Mouse (Mus musculus): ENCODE results near the gene Map3k20. TPM values are rescaled to one million over a fixed set of nuclear protein-coding genes. Genes with fewer than 3 reads are reported as not detected.

Map3k20 gene
- polyA plus RNA-seq, 1 experiment, result 6.9 TPM

GRCm38 (mm10) chr2:72311486-72311885, 26.0 kb downstream of the Map3k20 start:
- TF ChIP-seq POLR2A (IDR thresholded peaks at IDR 0.05; ENCODE audit: borderline replicate concordance, insufficient read depth, low read length) (no peak), CTCF (IDR thresholded peaks at IDR 0.05; ENCODE audit: borderline replicate concordance, insufficient read depth, low read depth, low read length) (no peak)
- H3K4me1 ChIP-seq (ENCODE audit: control insufficient read depth, insufficient read depth, low read length), result no peaks in the 10 kb centered on the region; the same call in 1 of the 2 replicates
- no peak overlapping the region for H3K4me3 ChIP-seq (replicated peaks; ENCODE audit: insufficient read depth, low read depth, low read length)
- WGBS, result 84% methylated on average over 8 of the region's 8 CpGs
- DNase-seq, result no peak
- H3K27ac ChIP-seq (ENCODE audit: insufficient read depth, low read length), result no peak overlapping the region
- no peaks in the 10 kb centered on the region for H3K27me3 ChIP-seq (ENCODE audit: control insufficient read depth, insufficient read depth, low read length)

DNA sequence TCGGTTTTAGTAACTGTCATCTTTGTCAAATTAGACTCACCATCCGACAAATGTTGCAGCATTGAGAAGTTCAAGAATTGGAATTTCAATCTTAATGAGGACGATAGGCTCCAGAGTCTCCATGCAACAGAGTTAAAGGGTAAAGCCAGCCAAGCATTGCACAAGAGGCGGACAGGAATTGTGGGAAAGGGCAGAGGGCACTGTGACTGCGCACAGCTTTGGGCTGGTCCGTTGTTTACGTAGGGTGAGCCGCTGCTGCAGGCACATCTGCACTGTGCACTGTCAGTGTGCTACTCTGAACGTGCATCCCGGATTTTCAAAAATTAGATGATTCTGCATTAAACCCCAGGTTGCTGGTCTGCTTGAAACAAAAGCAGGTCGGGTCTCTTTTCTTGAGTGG, 27.9 kb downstream of the Map3k20 start:
- no peak for DNase-seq
- H3K27me3 ChIP-seq (ENCODE audit: control insufficient read depth, insufficient read depth, low read length), result no peaks in the 10 kb centered on the region
- 83% methylated on average over 11 of the region's 11 CpGs for WGBS
- no peak for TF ChIP-seq POLR2A (IDR thresholded peaks at IDR 0.05; ENCODE audit: borderline replicate concordance, insufficient read depth, low read length)
- TF ChIP-seq CTCF (IDR thresholded peaks at IDR 0.05; ENCODE audit: borderline replicate concordance, insufficient read depth, low read depth, low read length), result no peak
- H3K4me3 ChIP-seq (replicated peaks; ENCODE audit: insufficient read depth, low read depth, low read length), result no peak overlapping the region
- no peak overlapping the region for H3K27ac ChIP-seq (ENCODE audit: insufficient read depth, low read length)
- no peaks in the 10 kb centered on the region; the same call in 1 of the 2 replicates for H3K4me1 ChIP-seq (ENCODE audit: control insufficient read depth, insufficient read depth, low read length)

DNA sequence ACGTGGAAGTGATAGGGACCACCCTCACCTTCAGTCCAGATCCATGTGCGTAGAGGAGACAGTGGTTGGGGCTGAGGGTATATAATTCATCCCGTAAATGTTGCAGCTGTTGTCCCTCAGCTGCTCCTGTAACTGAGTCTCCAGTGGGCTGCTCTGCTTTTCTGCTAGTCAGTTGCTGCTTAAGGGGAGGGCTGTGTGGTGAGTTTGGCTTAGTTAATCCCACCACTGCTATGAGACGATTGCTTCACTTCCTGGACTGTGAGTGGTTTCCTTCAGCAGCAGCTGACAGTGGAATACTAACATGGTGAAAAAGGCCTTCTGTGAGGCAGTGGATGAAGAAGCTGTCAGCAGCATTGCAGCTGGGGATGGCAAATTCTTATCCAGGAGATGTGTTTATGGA, 33.0 kb downstream of the Map3k20 start:
- Histone ChIP-seq H3K4me3 (replicated peaks; ENCODE audit: insufficient read depth, low read depth, low read length) (no peak overlapping the region), H3K4me1 (ENCODE audit: control insufficient read depth, insufficient read depth, low read length) (no peaks in the 10 kb centered on the region), H3K27me3 (ENCODE audit: control insufficient read depth, insufficient read depth, low read length) (no peaks in the 10 kb centered on the region), H3K27ac (ENCODE audit: insufficient read depth, low read length) (no peak overlapping the region)
- DNase-seq, result no peak
- WGBS, result 75% methylated on average over 4 of the region's 4 CpGs
- TF ChIP-seq CTCF (IDR thresholded peaks at IDR 0.05; ENCODE audit: borderline replicate concordance, insufficient read depth, low read depth, low read length) (no peak), POLR2A (IDR thresholded peaks at IDR 0.05; ENCODE audit: borderline replicate concordance, insufficient read depth, low read length) (no peak)

DNA sequence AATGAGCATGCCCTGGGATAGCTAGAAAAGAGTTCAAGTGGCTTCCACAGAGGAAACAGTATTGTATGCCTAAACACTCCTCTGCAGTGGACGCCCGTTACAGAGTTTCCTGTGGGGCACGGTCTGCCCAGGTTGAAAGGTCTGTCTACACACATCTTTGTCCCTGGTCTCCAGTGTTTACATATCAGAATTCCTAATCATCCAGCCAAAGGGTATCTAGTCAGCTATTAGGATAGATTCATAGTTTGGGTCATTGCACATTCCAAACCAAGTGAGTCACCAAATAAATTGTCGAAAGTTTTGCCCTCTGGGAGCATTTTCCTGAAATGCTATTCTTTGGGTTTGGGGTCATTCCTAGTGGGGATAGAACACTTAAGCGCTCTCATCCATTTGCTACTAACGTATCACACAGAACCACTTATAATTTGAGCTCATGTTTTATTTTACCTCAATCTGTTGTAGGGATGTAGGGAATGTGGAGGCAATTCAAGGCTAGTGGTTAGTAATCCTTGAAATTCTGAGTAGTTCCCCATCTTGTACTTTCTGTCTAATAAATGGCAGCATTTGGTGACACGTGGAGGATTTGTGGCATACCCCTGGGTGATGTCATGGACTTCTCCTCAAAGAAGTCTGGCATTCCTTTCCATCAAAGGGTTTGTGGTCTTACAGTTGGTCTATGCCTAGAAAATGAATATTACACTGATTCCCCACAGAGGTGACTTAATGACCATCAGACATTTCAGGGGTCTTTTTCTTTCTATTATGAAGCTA, 33.8 kb downstream of the Map3k20 start:
- no peaks in the 10 kb centered on the region for H3K27me3 ChIP-seq (ENCODE audit: control insufficient read depth, insufficient read depth, low read length)
- no peaks in the 10 kb centered on the region for H3K4me1 ChIP-seq (ENCODE audit: control insufficient read depth, insufficient read depth, low read length)
- WGBS, result 86% methylated on average over 7 of the region's 7 CpGs
- no peak overlapping the region for H3K27ac ChIP-seq (ENCODE audit: insufficient read depth, low read length)
- H3K4me3 ChIP-seq (replicated peaks; ENCODE audit: insufficient read depth, low read depth, low read length), result no peak overlapping the region
- no peak for DNase-seq
- no peak for TF ChIP-seq POLR2A (IDR thresholded peaks at IDR 0.05; ENCODE audit: borderline replicate concordance, insufficient read depth, low read length)
- no peak for TF ChIP-seq CTCF (IDR thresholded peaks at IDR 0.05; ENCODE audit: borderline replicate concordance, insufficient read depth, low read depth, low read length)

GRCm38 (mm10) chr2:72320661-72321060, 35.2 kb downstream of the Map3k20 start:
- no peaks in the 10 kb centered on the region for H3K4me1 ChIP-seq (ENCODE audit: control insufficient read depth, insufficient read depth, low read length)
- no peaks in the 10 kb centered on the region for H3K27me3 ChIP-seq (ENCODE audit: control insufficient read depth, insufficient read depth, low read length)
- no peak for DNase-seq
- no peak overlapping the region for H3K27ac ChIP-seq (ENCODE audit: insufficient read depth, low read length)
- H3K4me3 ChIP-seq (replicated peaks; ENCODE audit: insufficient read depth, low read depth, low read length), result no peak overlapping the region
- WGBS, result 94% methylated on average over 2 of the region's 2 CpGs
- TF ChIP-seq POLR2A (IDR thresholded peaks at IDR 0.05; ENCODE audit: borderline replicate concordance, insufficient read depth, low read length) (no peak), CTCF (IDR thresholded peaks at IDR 0.05; ENCODE audit: borderline replicate concordance, insufficient read depth, low read depth, low read length) (no peak)

- no peak for DNase-seq
- 68% methylated on average over 5 of the region's 5 CpGs for WGBS
These were observed 36.2 kb downstream of the Map3k20 start for GRCm38 (mm10) chr2:72321591-72321990.

GRCm38 (mm10) chr2:72322681-72323353, 37.4 kb downstream of the Map3k20 start:
- WGBS, result 87% methylated on average over 11 of the region's 11 CpGs
- Histone ChIP-seq H3K27me3 (ENCODE audit: control insufficient read depth, insufficient read depth, low read length) (no peaks in the 10 kb centered on the region), H3K4me1 (ENCODE audit: control insufficient read depth, insufficient read depth, low read length) (no peaks in the 10 kb centered on the region), H3K27ac (ENCODE audit: insufficient read depth, low read length) (no peak overlapping the region), H3K4me3 (replicated peaks; ENCODE audit: insufficient read depth, low read depth, low read length) (no peak overlapping the region)
- no peak for DNase-seq
- TF ChIP-seq POLR2A (IDR thresholded peaks at IDR 0.05; ENCODE audit: borderline replicate concordance, insufficient read depth, low read length) (no peak), CTCF (IDR thresholded peaks at IDR 0.05; ENCODE audit: borderline replicate concordance, insufficient read depth, low read depth, low read length) (no peak)

More at GRCm38 (mm10) chr2:72321591-72321990, 36.2 kb downstream of the Map3k20 start:
- H3K4me3 ChIP-seq (replicated peaks; ENCODE audit: insufficient read depth, low read depth, low read length), result no peak overlapping the region
- TF ChIP-seq POLR2A (IDR thresholded peaks at IDR 0.05; ENCODE audit: borderline replicate concordance, insufficient read depth, low read length) (no peak), CTCF (IDR thresholded peaks at IDR 0.05; ENCODE audit: borderline replicate concordance, insufficient read depth, low read depth, low read length) (no peak)
- no peaks in the 10 kb centered on the region for H3K4me1 ChIP-seq (ENCODE audit: control insufficient read depth, insufficient read depth, low read length)
- no peak overlapping the region for H3K27ac ChIP-seq (ENCODE audit: insufficient read depth, low read length)
- no peaks in the 10 kb centered on the region for H3K27me3 ChIP-seq (ENCODE audit: control insufficient read depth, insufficient read depth, low read length)

GRCm38 (mm10) chr2:72324436-72324835, 39.0 kb downstream of the Map3k20 start:
- Histone ChIP-seq H3K4me1 (ENCODE audit: control insufficient read depth, insufficient read depth, low read length) (no peaks in the 10 kb centered on the region), H3K27me3 (ENCODE audit: control insufficient read depth, insufficient read depth, low read length) (no peaks in the 10 kb centered on the region), H3K4me3 (replicated peaks; ENCODE audit: insufficient read depth, low read depth, low read length) (no peak overlapping the region), H3K27ac (ENCODE audit: insufficient read depth, low read length) (no peak overlapping the region)
- WGBS, result 63% methylated on average over 12 of the region's 12 CpGs
- TF ChIP-seq CTCF (IDR thresholded peaks at IDR 0.05; ENCODE audit: borderline replicate concordance, insufficient read depth, low read depth, low read length) (no peak), POLR2A (IDR thresholded peaks at IDR 0.05; ENCODE audit: borderline replicate concordance, insufficient read depth, low read length) (no peak)
- no peak for DNase-seq

Measured in cerebellum, adult 2 months (tissue).